Mouse (Mus musculus): ENCODE measurements around the gene Pip4k2a. TPM values are rescaled to one million over a fixed set of nuclear protein-coding genes. Genes with fewer than 3 reads are reported as not detected.

Pip4k2a gene
- total and polyA plus RNA-seq, 3 experiments = 6.6 to 52.9 (median 20.8) TPM

- Histone ChIP-seq H3K9ac (ENCODE audit: insufficient read depth, low read depth) (no peak overlapping the region), H3K36me3 (replicated peaks in 1 of 2; ENCODE audit: control insufficient read depth in 1 of 2, insufficient read depth in 1 of 2, low read length in 1 of 2) (peaks cover 0 to 4% of the 10 kb centered on the region in 2 experiments), H3K27me3 (replicated peaks) (no peaks in the 10 kb centered on the region), H3K79me2 (replicated peaks; ENCODE audit: control insufficient read depth, extremely low read depth, insufficient read depth, poor library complexity, severe bottlenecking) (no peaks in the 10 kb centered on the region), H3K27ac (ENCODE audit: insufficient read depth, low read depth) (no peak overlapping the region), H3K4me1 (ENCODE audit: control insufficient read depth in 1 of 2, insufficient read depth in 2 of 2) (peaks cover 3 to 62% of the 10 kb centered on the region in 2 experiments; a peak in 3 of 4 replicates), H3K4me2 (ENCODE audit: insufficient read depth, low read depth, poor library complexity, severe bottlenecking) (no peak overlapping the region), H3K4me3 (replicated peaks in 1 of 3; ENCODE audit: low read depth in 2 of 3, low read length in 2 of 3, poor library complexity in 1 of 3) (no peak overlapping the region), H3K9me3 (replicated peaks; ENCODE audit: low read length) (no peaks in the 10 kb centered on the region)
- in situ Hi-C loops (cut with MboI; ENCODE audit: low pct_ligation_motif_present, low pct_unique_long_range_greater_than_20kb, low sequenced_read_pairs) = no loop called here
- dilution Hi-C loops (cut with MboI; ENCODE audit: extremely low pct_ligation_motif_present, extremely low pct_unique_long_range_greater_than_20kb, low sequenced_read_pairs) = no loop called here
- DNase-seq (ENCODE audit: extremely low read depth) = no peak
- no peak for TF ChIP-seq CHD1 (IDR thresholded peaks at IDR 0.05; ENCODE audit: low read depth, low read length)
- no peak for TF ChIP-seq ETS1 (conservative IDR thresholded peaks at IDR 0.05; ENCODE audit: low read depth, low read length)
- TF ChIP-seq MAX (IDR thresholded peaks at IDR 0.05; ENCODE audit: low read length) = no peak
- TF ChIP-seq SIN3A (IDR thresholded peaks at IDR 0.05; ENCODE audit: low read length) = no peak
- TF ChIP-seq SMC3 (IDR thresholded peaks at IDR 0.05; ENCODE audit: low read depth, low read length) = no peak
- no peak for TF ChIP-seq IRF4 (IDR thresholded peaks at IDR 0.05; ENCODE audit: low read depth, low read length)
- no peak for TF ChIP-seq RAD21 (IDR thresholded peaks at IDR 0.05; ENCODE audit: low read depth, low read length)
- TF ChIP-seq MAFK (IDR thresholded peaks at IDR 0.05; ENCODE audit: insufficient replicate concordance, low read length) = no peak
- TF ChIP-seq NELFE (IDR thresholded peaks at IDR 0.05; ENCODE audit: low read depth, low read length) = no peak
- no peak for TF ChIP-seq JUN (IDR thresholded peaks at IDR 0.05; ENCODE audit: insufficient read depth, low read depth, low read length)
- TF ChIP-seq ZC3H11A (IDR thresholded peaks at IDR 0.05; ENCODE audit: low read depth, low read length) = no peak
- TF ChIP-seq NRF1 (IDR thresholded peaks at IDR 0.05; ENCODE audit: low read depth, low read length) = no peak
- TF ChIP-seq PAX5 (IDR thresholded peaks at IDR 0.05; ENCODE audit: low read length) = no peak
- TF ChIP-seq USF1 (IDR thresholded peaks at IDR 0.05; ENCODE audit: low read depth, low read length) = no peak
- no peak for TF ChIP-seq ZKSCAN1 (IDR thresholded peaks at IDR 0.05; ENCODE audit: borderline replicate concordance, low read depth, low read length)
- no peak for TF ChIP-seq GABPA (IDR thresholded peaks at IDR 0.05; ENCODE audit: insufficient replicate concordance, low read depth, low read length)
- no peak for TF ChIP-seq ELF1 (IDR thresholded peaks at IDR 0.05; ENCODE audit: low read depth, low read length)
These were observed 49.2 kb downstream of the Pip4k2a start for GRCm38 (mm10) chr2:18948741-18949140.

DNA sequence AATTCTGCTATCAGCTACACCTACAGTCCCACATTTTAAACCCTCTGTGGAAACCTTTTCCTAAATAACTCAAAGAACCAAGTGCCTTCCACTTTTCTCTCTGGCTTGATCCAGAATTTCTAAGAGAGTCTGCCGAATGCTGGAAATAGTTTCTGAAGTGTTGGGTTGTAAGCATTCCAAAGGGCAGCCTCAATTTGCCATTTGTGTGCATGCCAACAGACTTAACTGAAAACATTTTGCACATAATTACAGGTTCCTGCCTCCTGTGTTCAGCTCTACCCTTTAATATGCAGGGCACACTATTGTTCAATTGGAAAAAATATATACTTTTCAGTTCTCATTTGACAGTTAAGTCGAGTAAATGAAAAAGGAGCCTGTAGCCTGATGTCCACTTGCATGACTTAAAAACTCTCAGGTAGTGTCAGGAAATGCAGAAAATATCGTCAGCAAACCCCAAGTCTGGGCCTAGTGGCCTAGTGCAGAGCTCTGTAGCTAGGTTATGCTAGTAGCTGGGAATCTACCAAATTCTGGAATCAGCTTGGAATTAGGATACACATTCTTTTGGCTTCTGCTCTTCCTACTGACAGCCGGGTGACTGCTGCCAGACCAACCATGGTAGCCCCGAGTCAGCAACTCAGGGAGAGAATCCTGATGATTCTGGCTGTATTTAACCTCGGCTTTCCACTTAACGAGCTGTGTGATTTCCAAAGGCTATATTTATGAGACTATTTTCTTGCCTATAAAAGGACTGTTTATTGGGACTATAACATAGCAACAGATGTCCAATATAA, 50.1 kb downstream of the Pip4k2a start:
- dilution Hi-C loops (cut with MboI; ENCODE audit: extremely low pct_ligation_motif_present, extremely low pct_unique_long_range_greater_than_20kb, low sequenced_read_pairs) = no loop called here
- no peaks in the 10 kb centered on the region for H3K9me3 ChIP-seq (replicated peaks; ENCODE audit: low read length)
- no peak overlapping the region for H3K27ac ChIP-seq (ENCODE audit: insufficient read depth, low read depth)
- in situ Hi-C loops (cut with MboI; ENCODE audit: low pct_ligation_motif_present, low pct_unique_long_range_greater_than_20kb, low sequenced_read_pairs) = no loop called here
- H3K4me1 ChIP-seq (ENCODE audit: control insufficient read depth in 1 of 2, insufficient read depth in 2 of 2) = peaks cover 3 to 62% of the 10 kb centered on the region in 2 experiments; a peak in 3 of 4 replicates
- no peak for DNase-seq (ENCODE audit: extremely low read depth)
- no peak overlapping the region for H3K4me3 ChIP-seq (replicated peaks in 1 of 3; ENCODE audit: low read depth in 2 of 3, low read length in 2 of 3, poor library complexity in 1 of 3)
- H3K9ac ChIP-seq (ENCODE audit: insufficient read depth, low read depth) = no peak overlapping the region
- TF ChIP-seq JUN (IDR thresholded peaks at IDR 0.05; ENCODE audit: insufficient read depth, low read depth, low read length) (no peak), BHLHE40 (IDR thresholded peaks at IDR 0.05; ENCODE audit: low read depth, low read length) (no peak), UBTF (IDR thresholded peaks at IDR 0.05; ENCODE audit: low read depth, low read length) (no peak), MAFK (IDR thresholded peaks at IDR 0.05; ENCODE audit: insufficient replicate concordance, low read length) (no peak), RAD21 (IDR thresholded peaks at IDR 0.05; ENCODE audit: low read depth, low read length) (no peak), TBP (conservative IDR thresholded peaks at IDR 0.05; ENCODE audit: low read depth, low read length) (no peak), ZC3H11A (IDR thresholded peaks at IDR 0.05; ENCODE audit: low read depth, low read length) (no peak), ZMIZ1 (IDR thresholded peaks at IDR 0.05; ENCODE audit: low read depth, low read length) (no peak), MYC (IDR thresholded peaks at IDR 0.05; ENCODE audit: low read depth, low read length) (no peak)
- H3K27me3 ChIP-seq (replicated peaks) = no peaks in the 10 kb centered on the region
- peaks cover 0 to 4% of the 10 kb centered on the region in 2 experiments for H3K36me3 ChIP-seq (replicated peaks in 1 of 2; ENCODE audit: control insufficient read depth in 1 of 2, insufficient read depth in 1 of 2, low read length in 1 of 2)
- H3K79me2 ChIP-seq (replicated peaks; ENCODE audit: control insufficient read depth, extremely low read depth, insufficient read depth, poor library complexity, severe bottlenecking) = no peaks in the 10 kb centered on the region
- no peak overlapping the region for H3K4me2 ChIP-seq (ENCODE audit: insufficient read depth, low read depth, poor library complexity, severe bottlenecking)

Measured in CH12.LX (cell line).